Mouse (Mus musculus) C2C12 (cell line): Measurements from ENCODE around the gene Srbd1.

Source experiments
- CTCF ChIP-seq: IDR thresholded peaks from one replicate; pipeline ENCODE4 v1.5.1; 2011; ENCODE audit not compliant: control insufficient read depth, insufficient read depth, insufficient read length
- MAX ChIP-seq: IDR thresholded peaks from one replicate; pipeline ENCODE4 v1.6.1; 2011; ENCODE audit warnings: mild to moderate bottlenecking, control low read depth
- MYOD1 ChIP-seq: IDR thresholded peaks from one replicate; pipeline ENCODE4 v1.6.1; 2011; ENCODE audit warnings: low read depth; ENCODE audit not compliant: control insufficient read depth, insufficient read length
- USF1 ChIP-seq: IDR thresholded peaks from one replicate; pipeline ENCODE4 v1.6.1; 2011; ENCODE audit warnings: low read depth, mild to moderate bottlenecking, control low read depth, moderate library complexity

DNA sequence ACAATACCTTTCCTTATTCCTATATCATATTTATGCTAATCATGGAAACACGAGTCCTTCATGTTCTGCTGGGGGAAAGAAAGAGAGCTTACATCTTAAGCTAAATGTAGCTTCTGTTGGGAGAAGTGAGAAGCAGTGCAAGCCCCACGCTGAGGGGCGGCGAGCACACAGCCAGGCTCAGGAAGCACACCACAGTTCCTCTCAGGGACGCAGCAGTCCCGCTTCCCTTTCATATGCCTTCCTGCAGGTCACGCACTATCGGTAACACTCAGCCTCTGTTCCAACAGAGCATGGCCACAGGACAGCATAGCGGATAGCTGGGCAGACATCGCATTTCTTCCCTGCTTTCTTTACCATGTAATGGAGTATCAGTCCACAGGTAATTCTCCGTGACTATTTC is 66.9 kb downstream of the Srbd1 start:
- TF ChIP-seq CTCF: no peak
- no peak for TF ChIP-seq MYOD1
- TF ChIP-seq USF1: no peak
- TF ChIP-seq MAX: no peak
